Mouse (Mus musculus): ENCODE results near the gene Uba2.
"Not testable (repeated sequence)": the region's sequence is repeated elsewhere in the genome, so short reads cannot be mapped to it uniquely, and the experiment has no call there.

Uba2 gene

GRCm38 (mm10) chr7:34169454-34169853, at the start of gene Uba2:
Gene Uba2, minus strand, starts transcription at chr7:34169599.
- DNase-seq: no peak

GRCm38 (mm10) chr7:34218496-34218895, 49.1 kb upstream of the Uba2 start:
- DNase-seq: no peak

- DNase-seq: no peak
Observed at GRCm38 (mm10) chr7:34216474-34216873, 47.1 kb upstream of the Uba2 start.

- no peak for DNase-seq
Observed at GRCm38 (mm10) chr7:34215481-34215880, 46.1 kb upstream of the Uba2 start.

GRCm38 (mm10) chr7:34214644-34215043, 45.2 kb upstream of the Uba2 start:
- DNase-seq: no peak

GRCm38 (mm10) chr7:34213281-34213680, 43.9 kb upstream of the Uba2 start:
- DNase-seq: no peak

GRCm38 (mm10) chr7:34208027-34208745, 38.8 kb upstream of the Uba2 start:
- no peak for DNase-seq

- no peak for DNase-seq
Observed at GRCm38 (mm10) chr7:34206331-34206730, 36.9 kb upstream of the Uba2 start.

- DNase-seq: not testable (repeated sequence)
Observed at GRCm38 (mm10) chr7:34202147-34202546, 32.7 kb upstream of the Uba2 start.

GRCm38 (mm10) chr7:34200829-34201228, 31.4 kb upstream of the Uba2 start:
- no peak for DNase-seq

GRCm38 (mm10) chr7:34198346-34198745, 28.9 kb upstream of the Uba2 start:
- DNase-seq: peak; percentile 16 to 19

GRCm38 (mm10) chr7:34196132-34197128, 27.0 kb upstream of the Uba2 start, which contains the start of gene Pdcd2l:
Gene Pdcd2l, minus strand, starts transcription at chr7:34196661.
- DNase-seq: peak; percentile 87 to 93

GRCm38 (mm10) chr7:34195632-34196031, 26.2 kb upstream of the Uba2 start:
- DNase-seq: no peak

GRCm38 (mm10) chr7:34192825-34193224, 23.4 kb upstream of the Uba2 start:
- DNase-seq: no peak

GRCm38 (mm10) chr7:34189376-34189989, 20.1 kb upstream of the Uba2 start:
- no peak for DNase-seq

GRCm38 (mm10) chr7:34183794-34184193, 14.4 kb upstream of the Uba2 start:
- DNase-seq: no peak

- DNase-seq: no peak
Observed at GRCm38 (mm10) chr7:34183356-34183755, 14.0 kb upstream of the Uba2 start.

- DNase-seq: not testable (repeated sequence)
Observed at GRCm38 (mm10) chr7:34176241-34176640, 6.8 kb upstream of the Uba2 start.

GRCm38 (mm10) chr7:34172251-34172650, 2.9 kb upstream of the Uba2 start:
- DNase-seq: no peak

- peak; percentile 89 to 94 for DNase-seq
Observed at GRCm38 (mm10) chr7:34168470-34169251, 738 bp downstream of the Uba2 start.

- DNase-seq: peak; percentile 13 to 17
Observed at GRCm38 (mm10) chr7:34167766-34168469, 1.5 kb downstream of the Uba2 start.

- no peak for DNase-seq
Observed at GRCm38 (mm10) chr7:34166850-34167249, 2.5 kb downstream of the Uba2 start.
